Mouse (Mus musculus) midbrain, embryonic 14.5 days (tissue): ENCODE data around the gene Cbx8. TPM values are rescaled to one million over a fixed set of nuclear protein-coding genes. Genes with fewer than 3 reads are reported as not detected.
A peak's percentile ranks its signal among the peaks of the same experiment; 100 is the strongest.

ENCODE experiments used
- ATAC-seq: fragments of 200-750 bp; cut with Nextera tagmentation; 2 replicates; pipeline ENCODE4 v1.8.0; 2017; ENCODE audit warnings: moderate number of reproducible peaks, moderate library complexity; ENCODE audit not compliant: low FRiP score, low TSS enrichment
- DNase-seq: peaks from one replicate; pipeline ENCODE4 v3.0.0-alpha.2; 2015
- H3K27ac ChIP-seq: fragments of 300-500 bp; sonication (generic); replicated peaks from 2 replicates; pipeline ENCODE4 v1.5.1; 2014; ENCODE audit warnings: mild to moderate bottlenecking, low read depth, low read length, moderate library complexity
- H3K27me3 ChIP-seq: fragments of 300-500 bp; sonication (generic); 2 replicates; pipeline ENCODE4 v1.6.1; 2014; ENCODE audit warnings: low read length, control low read depth, mixed read lengths; ENCODE audit not compliant: control insufficient read depth, insufficient read depth
- H3K36me3 ChIP-seq: fragments of 300-500 bp; sonication (generic); 2 replicates; pipeline ENCODE4 v1.6.1; 2014; ENCODE audit warnings: low read length, control low read depth; ENCODE audit not compliant: control insufficient read depth, insufficient read depth
- H3K4me1 ChIP-seq: fragments of 300-500 bp; sonication (generic); 2 replicates; pipeline ENCODE4 v1.6.1; 2014; ENCODE audit warnings: mild to moderate bottlenecking, antibody characterized with exemption, low read length, control low read depth; ENCODE audit not compliant: control insufficient read depth, insufficient read depth
- H3K4me2 ChIP-seq: fragments of 300-500 bp; sonication (generic); 2 replicates; pipeline ENCODE4 v1.6.1; 2014; ENCODE audit warnings: mild to moderate bottlenecking, low read length, moderate library complexity
- H3K4me3 ChIP-seq: fragments of 300-500 bp; sonication (generic); replicated peaks from 2 replicates; pipeline ENCODE4 v1.5.1; 2014; ENCODE audit warnings: low read depth, low read length
- H3K9ac ChIP-seq: fragments of 300-500 bp; sonication (generic); replicated peaks from 2 replicates; pipeline ENCODE4 v1.6.1; 2014; ENCODE audit warnings: mild to moderate bottlenecking, low read length, moderate library complexity
- H3K9me3 ChIP-seq: fragments of 300-500 bp; sonication (generic); 2 replicates; pipeline ENCODE4 v1.6.1; 2016; ENCODE audit warnings: low read length, control low read depth, mixed read lengths; ENCODE audit not compliant: control insufficient read depth
- WGBS: fragments of 180-500 bp; shearing (Covaris S2); extraction: QIAGEN DNeasy Blood & Tissue Kit; methylation state at CpG from one replicate; pipeline ENCODE4 v1.1.7; 2014; 5-methylcytosine and 5-hydroxymethylcytosine counted together
- polyA plus RNA-seq: library from polyadenylated mRNA; unstranded; fragments of >200 nt; fragmentation: Nextera tagmentation; extraction: Ambion mirVana; gene quantifications from 2 replicates; pipeline ENCODE4 v1.2.1, GENCODE M21; 2014

Cbx8 gene
- polyA plus RNA-seq = 11.5 and 12.4 TPM in 2 replicates

DNA sequence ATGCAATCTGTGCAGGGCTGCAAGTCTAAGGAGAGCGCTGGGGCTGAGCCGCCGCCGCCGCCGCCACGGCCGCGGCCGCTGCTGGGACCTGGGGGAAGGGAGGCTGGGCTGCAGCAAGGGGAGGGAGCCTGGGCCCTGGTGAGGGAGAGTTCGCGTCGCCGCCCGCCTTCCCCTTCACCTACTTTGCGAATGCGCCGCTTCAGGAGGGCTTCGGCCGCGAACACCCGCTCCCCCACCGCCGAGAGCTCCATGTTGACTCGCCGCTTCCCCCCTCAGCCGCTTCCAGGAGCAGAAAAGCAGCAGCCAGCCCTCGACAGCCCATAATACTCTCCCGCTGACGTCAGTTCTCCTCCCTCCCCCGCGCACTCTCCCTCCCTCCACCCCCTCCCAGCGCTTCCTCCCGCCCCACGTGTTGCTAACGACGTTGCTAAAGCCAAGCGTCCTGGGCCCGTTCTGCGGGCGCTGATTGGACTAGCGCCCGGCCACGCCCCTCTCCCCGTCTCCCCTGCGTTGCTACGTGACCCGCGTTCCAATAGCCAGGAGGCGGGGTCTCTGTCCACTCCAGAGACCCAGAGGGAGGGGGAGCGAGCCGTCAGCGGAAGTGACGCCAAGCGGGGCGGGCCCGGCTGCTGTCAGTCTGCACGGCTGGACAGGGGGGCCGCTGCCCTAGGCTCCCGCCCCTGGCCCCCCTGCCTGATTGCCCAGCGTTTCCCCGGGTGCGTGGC, at the start of gene Cbx8:
Gene Cbx8 (minus strand): TSS at position 370 of the 725 bp plus-strand sequence.
- peak; percentile 100 for DNase-seq
- Histone ChIP-seq H3K27ac (peak within 1 kb of the TSS; percentile 93), H3K9ac (peak within 1 kb of the TSS; percentile 87), H3K27me3 (peaks cover 75% of the 10 kb centered on the region), H3K36me3 (peaks cover 11% of the 10 kb centered on the region), H3K4me2 (peak within 1 kb of the TSS; percentile 83), H3K4me1 (peaks cover 43% of the 10 kb centered on the region), H3K4me3 (peak within 1 kb of the TSS; percentile 70), H3K9me3 (no peaks in the 10 kb centered on the region)
- peak; percentile 93 for ATAC-seq
- under 1% methylated on average over 62 of the region's 63 CpGs for WGBS

DNA sequence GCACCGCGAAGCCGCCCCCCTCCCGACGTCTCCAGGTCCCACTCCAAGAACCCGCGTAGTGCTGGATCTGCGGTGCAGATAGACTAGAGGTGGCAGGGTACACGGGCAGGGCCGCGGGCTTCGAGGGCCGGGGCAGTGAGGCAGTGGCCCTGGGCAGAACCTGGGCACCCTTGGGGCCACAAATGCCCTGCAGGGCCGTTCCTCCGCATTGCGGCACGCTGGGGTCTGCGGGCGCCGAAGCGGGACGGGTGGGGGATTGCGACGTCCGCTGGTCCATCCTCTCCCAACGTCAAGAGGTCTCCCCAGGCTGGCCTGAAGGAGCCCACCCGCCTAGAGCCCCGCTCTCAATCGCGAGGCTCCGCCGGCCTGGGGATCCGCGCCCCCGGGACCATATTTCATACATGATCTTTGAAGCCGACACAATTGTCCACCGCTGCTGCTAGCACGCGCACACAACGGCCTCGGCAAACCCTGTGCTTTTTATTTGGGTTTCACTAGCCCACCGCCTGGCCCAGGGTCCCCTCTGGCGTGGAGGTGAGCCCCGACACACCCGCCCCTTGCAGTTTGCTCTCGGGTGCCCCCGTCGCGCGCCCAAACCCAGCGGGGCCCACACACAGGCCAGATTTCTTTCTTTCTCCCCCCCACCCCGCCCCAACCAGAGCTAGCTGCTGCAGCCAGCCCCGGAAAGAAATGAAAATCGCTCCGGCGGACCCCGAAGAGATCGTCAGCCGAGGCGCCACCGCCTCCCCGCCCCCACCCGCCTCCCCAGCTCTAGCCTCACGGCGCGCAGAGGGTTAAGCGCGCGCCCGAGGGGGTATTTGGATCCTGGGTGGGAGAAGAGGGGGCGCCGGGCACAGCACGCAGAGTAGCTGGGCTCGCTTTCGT, 49.5 kb upstream of the Cbx8 start:
- peak; percentile 66 for DNase-seq
- no peak for ATAC-seq
- peak overlapping the region; percentile 99 for H3K4me2 ChIP-seq
- H3K27ac ChIP-seq = peak overlapping the region; percentile 45; the same call in 1 of the 2 replicates
- H3K4me1 ChIP-seq = peaks cover 22% of the 10 kb centered on the region
- under 1% methylated on average over 75 of the region's 75 CpGs for WGBS
- peaks cover 35% of the 10 kb centered on the region for H3K27me3 ChIP-seq
- H3K9me3 ChIP-seq = no peaks in the 10 kb centered on the region
- H3K4me3 ChIP-seq = peak overlapping the region; percentile 51
- H3K9ac ChIP-seq = peak overlapping the region; percentile 69
- no peaks in the 10 kb centered on the region for H3K36me3 ChIP-seq

DNA sequence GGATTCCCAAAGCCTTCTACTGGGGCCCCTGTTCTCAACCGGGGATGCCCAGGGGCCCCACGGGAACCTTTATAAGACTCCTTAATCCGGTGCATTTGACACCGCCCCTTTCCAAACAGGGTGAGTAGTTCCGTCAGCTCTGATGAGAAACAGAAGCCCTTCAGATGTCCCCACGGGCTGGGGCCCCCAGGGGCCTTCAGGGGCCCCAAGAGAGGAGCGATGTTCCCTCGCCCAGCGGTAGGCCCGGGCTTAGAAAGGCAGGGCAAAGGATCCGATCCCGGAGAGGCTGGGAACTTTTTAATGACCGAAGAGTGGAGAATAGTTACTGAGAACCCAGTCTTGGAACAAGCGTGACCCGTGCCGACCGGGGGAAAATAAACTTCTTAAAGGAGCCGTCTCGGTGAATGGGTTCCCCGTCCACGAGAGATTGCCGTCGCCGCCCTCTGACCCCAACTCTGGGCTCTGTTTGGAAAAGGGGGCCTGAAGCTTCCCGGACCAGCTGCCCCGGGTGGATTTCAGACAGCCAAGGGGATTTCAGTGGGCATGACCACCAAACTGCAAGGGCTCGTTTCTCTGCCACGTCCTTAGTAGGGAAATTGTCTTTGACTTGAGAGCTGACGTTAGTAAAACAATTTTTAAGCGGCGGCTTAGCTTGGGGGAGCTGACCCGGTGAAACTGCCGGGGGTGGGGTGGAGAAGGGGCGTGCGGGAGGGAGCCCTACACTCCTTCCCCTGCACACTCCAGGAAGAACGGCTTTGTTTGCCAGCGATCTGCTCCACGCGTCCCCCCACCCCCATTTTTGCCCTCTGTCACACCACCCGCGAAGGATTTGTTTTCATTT, 48.7 kb upstream of the Cbx8 start:
- Histone ChIP-seq H3K36me3 (no peaks in the 10 kb centered on the region), H3K9ac (peak overlapping the region; percentile 69)

DNA sequence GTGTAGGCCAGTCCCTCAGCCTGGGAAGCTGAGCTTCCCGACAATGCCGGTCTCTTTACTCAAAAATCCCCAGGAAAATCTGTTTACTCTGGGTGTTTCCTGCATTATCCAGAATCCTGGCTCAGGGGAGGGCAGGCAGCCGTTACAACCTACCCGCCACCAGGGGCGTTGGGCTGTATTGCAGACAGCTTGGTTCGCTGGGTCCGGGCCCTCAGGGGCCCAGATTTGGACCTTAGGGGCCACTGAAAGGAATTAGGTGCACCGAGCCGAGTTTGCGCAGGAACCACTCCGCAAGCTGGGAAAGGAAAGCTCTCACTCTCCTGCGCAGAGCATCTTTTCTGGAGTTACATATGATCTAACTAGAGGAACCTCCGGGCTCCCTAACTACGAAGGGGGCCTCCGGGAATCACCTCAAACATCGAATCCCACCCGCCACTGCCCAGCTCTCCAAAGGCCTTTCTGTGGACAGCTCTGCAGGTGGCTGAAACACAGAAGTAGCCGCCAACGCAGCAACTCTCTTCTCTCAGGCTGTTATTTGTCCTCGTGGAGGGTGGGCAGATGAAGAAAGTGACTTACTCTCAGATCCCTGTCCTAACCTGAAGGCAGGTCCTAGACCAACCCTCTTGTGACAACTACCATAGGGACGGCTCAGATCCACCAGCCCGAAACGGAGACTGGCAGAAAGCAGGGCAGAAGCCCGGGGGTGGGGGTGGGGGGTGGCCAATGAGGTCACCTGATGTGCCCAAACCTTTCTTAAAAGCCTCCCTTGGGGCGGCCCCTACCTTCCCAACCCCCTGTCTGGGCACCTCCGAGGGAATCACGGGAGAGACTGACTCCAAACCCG, 47.8 kb upstream of the Cbx8 start:
- no peak for ATAC-seq
- Histone ChIP-seq H3K36me3 (no peaks in the 10 kb centered on the region), H3K9ac (no peak overlapping the region), H3K4me1 (peaks cover 34% of the 10 kb centered on the region), H3K27ac (no peak overlapping the region), H3K27me3 (peaks cover 35% of the 10 kb centered on the region), H3K4me2 (no peak overlapping the region; the same call in 1 of the 2 replicates), H3K4me3 (no peak overlapping the region), H3K9me3 (no peaks in the 10 kb centered on the region)
- under 1% methylated on average over 28 of the region's 28 CpGs for WGBS
- DNase-seq = peak; percentile 68

More for the DNA sequence above, 48.7 kb upstream of the Cbx8 start:
- H3K4me2 ChIP-seq = peak overlapping the region; percentile 99
- under 1% methylated on average over 41 of the region's 41 CpGs for WGBS
- ATAC-seq = no peak
- peak overlapping the region; percentile 51 for H3K4me3 ChIP-seq
- peak; percentile 44 for DNase-seq
- peaks cover 26% of the 10 kb centered on the region for H3K4me1 ChIP-seq
- H3K27me3 ChIP-seq = peaks cover 35% of the 10 kb centered on the region
- no peak overlapping the region for H3K27ac ChIP-seq
- H3K9me3 ChIP-seq = no peaks in the 10 kb centered on the region

DNA sequence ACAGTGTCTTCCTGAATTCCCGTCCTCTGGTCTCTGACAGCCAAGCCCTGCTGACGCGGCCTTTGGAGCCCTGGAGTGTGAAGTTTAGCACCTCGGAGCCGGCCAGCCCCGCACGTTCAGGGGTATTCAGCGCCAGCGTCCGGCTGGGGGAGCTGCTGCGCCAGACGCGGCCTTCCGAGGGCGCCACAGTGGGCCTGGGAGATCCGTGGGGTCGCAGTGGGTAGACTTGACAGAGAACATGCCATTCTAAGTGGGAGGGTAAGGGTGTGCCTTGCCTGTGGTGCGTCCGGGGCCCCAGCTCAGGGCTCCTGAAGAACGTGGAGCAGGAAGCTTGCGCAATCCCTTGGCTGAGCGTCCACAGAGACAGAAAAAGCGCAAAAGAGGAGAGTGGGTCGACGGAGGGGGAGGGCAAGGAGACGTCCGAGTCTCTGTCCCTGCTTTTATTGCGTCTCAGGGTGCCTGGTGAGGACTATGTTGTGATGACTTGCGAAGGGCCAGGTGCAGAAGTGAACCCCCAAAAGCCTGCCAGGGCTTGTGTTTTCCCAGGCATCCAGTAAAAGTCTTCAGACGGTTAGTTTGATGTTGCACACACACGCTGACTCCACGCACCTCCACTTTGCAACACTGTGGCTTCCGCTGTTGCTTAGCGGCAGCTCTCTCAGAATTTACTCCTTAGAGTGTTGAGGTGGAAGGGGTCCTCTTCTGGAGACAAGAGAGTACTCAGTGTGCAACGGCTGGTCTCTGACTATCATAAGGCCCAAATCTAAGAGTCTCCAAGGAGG, 46.7 kb upstream of the Cbx8 start:
- Histone ChIP-seq H3K9me3 (no peaks in the 10 kb centered on the region), H3K36me3 (peaks cover under 1% of the 10 kb centered on the region; the same call in 1 of the 2 replicates), H3K4me3 (no peak overlapping the region), H3K27me3 (peaks cover 38% of the 10 kb centered on the region), H3K9ac (no peak overlapping the region), H3K4me1 (peaks cover 46% of the 10 kb centered on the region), H3K27ac (no peak overlapping the region), H3K4me2 (no peak overlapping the region)
- peak; percentile 56 for DNase-seq
- no peak for ATAC-seq
- WGBS = 4% methylated on average over 35 of the region's 35 CpGs

DNA sequence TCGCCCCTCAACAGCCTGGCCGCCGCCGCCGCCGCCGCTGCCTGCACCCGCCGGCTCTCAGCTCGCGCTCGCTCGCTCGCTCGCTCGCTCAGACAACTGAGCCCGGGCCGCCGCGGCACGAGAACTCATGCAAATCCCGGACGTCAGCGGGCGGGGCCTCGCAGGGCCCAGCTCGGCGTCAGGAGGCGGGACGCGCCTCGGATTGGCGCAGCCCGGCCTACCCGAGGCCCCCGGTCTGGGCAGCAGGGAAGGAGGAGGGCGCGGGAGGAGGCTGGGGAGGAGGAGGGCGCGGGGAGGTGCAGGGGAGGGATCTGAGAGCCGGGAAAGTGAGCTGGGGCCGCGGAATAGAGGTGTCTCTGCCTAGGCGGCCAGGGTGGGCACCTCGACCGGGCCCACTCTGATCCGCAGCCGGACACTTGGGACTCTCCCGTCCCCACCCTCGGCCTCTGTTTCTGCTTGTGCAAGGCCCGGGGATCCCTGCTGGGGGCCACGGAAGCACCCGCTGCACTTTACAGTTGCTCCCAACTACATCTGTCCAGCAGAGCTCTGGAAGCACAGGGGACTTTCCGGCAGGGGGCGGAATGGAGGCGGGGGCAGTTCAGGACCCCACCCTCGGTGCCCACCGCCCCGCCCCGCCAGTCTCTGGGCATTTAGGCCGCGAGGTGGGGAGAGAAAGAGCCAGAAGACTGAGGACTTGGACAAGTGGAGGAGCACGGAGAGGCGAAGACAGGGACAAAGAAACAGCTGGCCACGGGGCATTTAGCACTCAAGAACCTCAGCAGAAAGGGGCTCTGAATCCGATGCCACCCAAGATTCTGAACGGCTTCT, 45.6 kb upstream of the Cbx8 start, which contains the start of gene Cbx4:
Gene Cbx4 (minus strand): TSS at position 78 of the 828 bp plus-strand sequence.
- Histone ChIP-seq H3K9ac (peak within 1 kb of the TSS; percentile 95), H3K4me2 (peak within 1 kb of the TSS; percentile 99), H3K36me3 (peaks cover 12% of the 10 kb centered on the region), H3K4me3 (peak within 1 kb of the TSS; percentile 87), H3K27me3 (peaks cover 49% of the 10 kb centered on the region), H3K4me1 (peaks cover 56% of the 10 kb centered on the region), H3K27ac (peak within 1 kb of the TSS; percentile 99), H3K9me3 (no peaks in the 10 kb centered on the region)
- under 1% methylated on average over 66 of the region's 67 CpGs for WGBS
- ATAC-seq = peak; percentile 83
- DNase-seq = peak; percentile 98
